Mouse (Mus musculus): ENCODE measurements around the gene Sarm1. TPM values are rescaled to one million over a fixed set of nuclear protein-coding genes. Genes with fewer than 3 reads are reported as not detected.
A peak's percentile ranks its signal among the peaks of the same experiment; 100 is the strongest.

Gene Sarm1
- polyA plus RNA-seq, 1 experiment from 2014 or later: 34.9 TPM

DNA sequence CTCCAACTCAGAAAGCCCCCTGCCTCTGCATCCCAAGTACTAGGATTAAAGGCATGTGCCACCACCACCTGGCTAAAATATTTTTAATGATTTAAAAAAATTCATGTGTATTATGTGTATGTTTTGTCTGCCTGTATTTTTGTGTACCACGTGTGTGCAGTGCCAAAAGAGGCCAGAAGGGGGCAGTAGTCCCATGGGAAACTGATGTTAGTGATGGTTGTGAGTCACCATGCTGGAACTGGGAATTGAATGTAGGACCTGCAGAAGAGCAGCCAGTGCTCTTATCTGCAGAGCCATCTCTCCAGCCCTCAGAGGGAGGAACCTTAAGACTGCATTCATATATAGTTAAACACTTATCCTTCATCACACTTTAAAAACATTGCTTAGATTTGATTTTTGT lies 35.7 kb downstream of the Sarm1 start:
- Histone ChIP-seq H3K4me2 (ENCODE audit: low read length) (no peak overlapping the region), H3K4me3 (ENCODE audit: low read depth, low read length) (no peak overlapping the region), H3K9ac (ENCODE audit: low read length) (no peak overlapping the region), H3K36me3 (ENCODE audit: control insufficient read depth, insufficient read depth, low read length) (no peaks in the 10 kb centered on the region), H3K27me3 (replicated peaks; ENCODE audit: control insufficient read depth, insufficient read depth, low read length) (no peaks in the 10 kb centered on the region), H3K4me1 (ENCODE audit: control insufficient read depth, insufficient read depth, low read length) (peaks cover 6% of the 10 kb centered on the region; the same call in 1 of the 2 replicates), H3K27ac (ENCODE audit: low read depth, low read length) (no peak overlapping the region), H3K9me3 (replicated peaks; ENCODE audit: control insufficient read depth, low read length) (no peaks in the 10 kb centered on the region)
- no peak for ATAC-seq
- no peak for DNase-seq (ENCODE audit: low spot score)
- WGBS: 72% methylated on average over 1 of the region's 1 CpGs

DNA sequence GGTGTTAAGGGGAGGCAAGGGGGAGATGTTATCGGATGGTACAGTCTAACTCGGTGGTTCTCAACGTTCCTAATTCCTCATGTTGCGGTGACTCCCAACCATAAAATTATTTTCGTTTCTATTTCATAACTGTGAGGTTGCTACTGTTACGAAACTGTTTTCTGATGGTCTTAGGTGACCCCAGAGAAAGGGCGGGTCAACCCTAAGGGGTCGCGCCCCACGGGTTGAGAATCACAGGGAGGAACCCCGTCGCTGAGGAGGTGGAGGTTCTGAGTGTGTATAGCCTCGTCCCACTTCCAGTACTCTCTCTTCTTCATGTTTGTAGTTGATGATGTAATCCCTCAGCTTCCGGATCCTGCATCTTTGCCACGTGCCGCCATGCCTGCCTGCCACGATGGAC lies 38.8 kb downstream of the Sarm1 start:
- no peak for DNase-seq (ENCODE audit: low spot score)

GRCm38 (mm10) chr11:78455308-78455707 lies 42.2 kb downstream of the Sarm1 start:
- no peaks in the 10 kb centered on the region for H3K9me3 ChIP-seq (replicated peaks; ENCODE audit: control insufficient read depth, low read length)
- no peak overlapping the region for H3K27ac ChIP-seq (ENCODE audit: low read depth, low read length)
- H3K36me3 ChIP-seq (ENCODE audit: control insufficient read depth, insufficient read depth, low read length): no peaks in the 10 kb centered on the region
- 47% methylated on average over 5 of the region's 5 CpGs for WGBS
- ATAC-seq (no peak), DNase-seq (ENCODE audit: low spot score) (peak; percentile 30)
- H3K4me1 ChIP-seq (ENCODE audit: control insufficient read depth, insufficient read depth, low read length): no peaks in the 10 kb centered on the region
- H3K27me3 ChIP-seq (replicated peaks; ENCODE audit: control insufficient read depth, insufficient read depth, low read length): no peaks in the 10 kb centered on the region
- no peak overlapping the region for H3K4me2 ChIP-seq (ENCODE audit: low read length)
- H3K9ac ChIP-seq (ENCODE audit: low read length): no peak overlapping the region
- no peak overlapping the region for H3K4me3 ChIP-seq (ENCODE audit: low read depth, low read length)

More for the DNA sequence above, 38.8 kb downstream of the Sarm1 start:
- Histone ChIP-seq H3K4me1 (ENCODE audit: control insufficient read depth, insufficient read depth, low read length) (no peaks in the 10 kb centered on the region), H3K9me3 (replicated peaks; ENCODE audit: control insufficient read depth, low read length) (no peaks in the 10 kb centered on the region), H3K4me2 (ENCODE audit: low read length) (no peak overlapping the region), H3K36me3 (ENCODE audit: control insufficient read depth, insufficient read depth, low read length) (no peaks in the 10 kb centered on the region), H3K27me3 (replicated peaks; ENCODE audit: control insufficient read depth, insufficient read depth, low read length) (no peaks in the 10 kb centered on the region), H3K27ac (ENCODE audit: low read depth, low read length) (no peak overlapping the region), H3K9ac (ENCODE audit: low read length) (no peak overlapping the region), H3K4me3 (ENCODE audit: low read depth, low read length) (no peak overlapping the region)
- 83% methylated on average over 17 of the region's 17 CpGs for WGBS
- no peak for ATAC-seq

- no peaks in the 10 kb centered on the region for H3K9me3 ChIP-seq (replicated peaks; ENCODE audit: control insufficient read depth, low read length)
- ATAC-seq: no peak
- no peaks in the 10 kb centered on the region for H3K27me3 ChIP-seq (replicated peaks; ENCODE audit: control insufficient read depth, insufficient read depth, low read length)
- no peak overlapping the region for H3K9ac ChIP-seq (ENCODE audit: low read length)
- H3K4me3 ChIP-seq (ENCODE audit: low read depth, low read length): no peak overlapping the region
- H3K36me3 ChIP-seq (ENCODE audit: control insufficient read depth, insufficient read depth, low read length): no peaks in the 10 kb centered on the region
- H3K27ac ChIP-seq (ENCODE audit: low read depth, low read length): no peak overlapping the region
- H3K4me2 ChIP-seq (ENCODE audit: low read length): no peak overlapping the region
- DNase-seq (ENCODE audit: low spot score): no peak
- WGBS: 64% methylated on average over 7 of the region's 7 CpGs
- no peaks in the 10 kb centered on the region for H3K4me1 ChIP-seq (ENCODE audit: control insufficient read depth, insufficient read depth, low read length)
These were observed 43.3 kb downstream of the Sarm1 start for GRCm38 (mm10) chr11:78454276-78454675.

- Histone ChIP-seq H3K4me2 (ENCODE audit: low read length) (no peak overlapping the region), H3K4me3 (ENCODE audit: low read depth, low read length) (no peak overlapping the region), H3K4me1 (ENCODE audit: control insufficient read depth, insufficient read depth, low read length) (no peaks in the 10 kb centered on the region), H3K9me3 (replicated peaks; ENCODE audit: control insufficient read depth, low read length) (no peaks in the 10 kb centered on the region), H3K9ac (ENCODE audit: low read length) (no peak overlapping the region), H3K36me3 (ENCODE audit: control insufficient read depth, insufficient read depth, low read length) (no peaks in the 10 kb centered on the region), H3K27ac (ENCODE audit: low read depth, low read length) (no peak overlapping the region), H3K27me3 (replicated peaks; ENCODE audit: control insufficient read depth, insufficient read depth, low read length) (no peaks in the 10 kb centered on the region)
- ATAC-seq (no peak), DNase-seq (ENCODE audit: low spot score) (peak; percentile 75)
- 11% methylated on average over 4 of the region's 4 CpGs for WGBS
These were observed 43.9 kb downstream of the Sarm1 start for GRCm38 (mm10) chr11:78453675-78454074.

GRCm38 (mm10) chr11:78450337-78450736 lies 47.2 kb downstream of the Sarm1 start:
- Histone ChIP-seq H3K9me3 (replicated peaks; ENCODE audit: control insufficient read depth, low read length) (no peaks in the 10 kb centered on the region), H3K9ac (ENCODE audit: low read length) (no peak overlapping the region), H3K27ac (ENCODE audit: low read depth, low read length) (no peak overlapping the region), H3K27me3 (replicated peaks; ENCODE audit: control insufficient read depth, insufficient read depth, low read length) (no peaks in the 10 kb centered on the region), H3K4me2 (ENCODE audit: low read length) (no peak overlapping the region), H3K4me3 (ENCODE audit: low read depth, low read length) (no peak overlapping the region), H3K36me3 (ENCODE audit: control insufficient read depth, insufficient read depth, low read length) (no peaks in the 10 kb centered on the region), H3K4me1 (ENCODE audit: control insufficient read depth, insufficient read depth, low read length) (no peaks in the 10 kb centered on the region)
- ATAC-seq: no peak
- 62% methylated on average over 2 of the region's 2 CpGs for WGBS
- no peak for DNase-seq (ENCODE audit: low spot score)

- Histone ChIP-seq H3K4me3 (ENCODE audit: low read depth, low read length) (no peak overlapping the region), H3K9ac (ENCODE audit: low read length) (no peak overlapping the region), H3K27me3 (replicated peaks; ENCODE audit: control insufficient read depth, insufficient read depth, low read length) (no peaks in the 10 kb centered on the region), H3K36me3 (ENCODE audit: control insufficient read depth, insufficient read depth, low read length) (no peaks in the 10 kb centered on the region), H3K4me2 (ENCODE audit: low read length) (no peak overlapping the region), H3K4me1 (ENCODE audit: control insufficient read depth, insufficient read depth, low read length) (no peaks in the 10 kb centered on the region), H3K9me3 (replicated peaks; ENCODE audit: control insufficient read depth, low read length) (no peaks in the 10 kb centered on the region), H3K27ac (ENCODE audit: low read depth, low read length) (no peak overlapping the region)
- DNase-seq (ENCODE audit: low spot score) (no peak), ATAC-seq (no peak)
- 80% methylated on average over 1 of the region's 1 CpGs for WGBS
These were observed 49.3 kb downstream of the Sarm1 start for GRCm38 (mm10) chr11:78448242-78448641.

GRCm38 (mm10) chr11:78447168-78447567 lies 50.4 kb downstream of the Sarm1 start:
- no peak for DNase-seq (ENCODE audit: low spot score)
- no peak for ATAC-seq
- no peaks in the 10 kb centered on the region for H3K36me3 ChIP-seq (ENCODE audit: control insufficient read depth, insufficient read depth, low read length)
- H3K27ac ChIP-seq (ENCODE audit: low read depth, low read length): no peak overlapping the region
- 76% methylated on average over 3 of the region's 3 CpGs for WGBS
- no peaks in the 10 kb centered on the region for H3K4me1 ChIP-seq (ENCODE audit: control insufficient read depth, insufficient read depth, low read length)
- H3K27me3 ChIP-seq (replicated peaks; ENCODE audit: control insufficient read depth, insufficient read depth, low read length): no peaks in the 10 kb centered on the region
- no peaks in the 10 kb centered on the region for H3K9me3 ChIP-seq (replicated peaks; ENCODE audit: control insufficient read depth, low read length)
- no peak overlapping the region for H3K9ac ChIP-seq (ENCODE audit: low read length)
- no peak overlapping the region for H3K4me3 ChIP-seq (ENCODE audit: low read depth, low read length)
- H3K4me2 ChIP-seq (ENCODE audit: low read length): no peak overlapping the region

DNA sequence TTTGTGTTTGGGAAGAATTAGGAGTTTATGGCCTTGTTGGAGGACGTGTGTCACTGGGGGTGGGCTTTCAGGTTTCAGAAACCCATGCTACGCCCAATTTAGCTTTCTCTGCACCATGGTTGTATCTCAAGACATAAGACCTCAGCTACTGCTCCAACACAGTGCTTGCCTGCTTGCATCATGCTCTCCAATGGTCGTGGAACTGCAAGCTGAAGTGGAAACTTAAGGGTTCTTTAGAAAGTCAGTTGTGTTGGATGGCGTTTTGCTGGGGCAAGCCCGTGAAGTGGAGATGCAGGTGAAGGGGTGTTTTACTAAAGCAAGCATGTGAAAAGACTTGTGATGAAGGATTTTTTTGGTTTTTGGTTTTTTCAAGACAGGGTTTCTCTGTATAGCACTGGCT lies 54.4 kb downstream of the Sarm1 start:
- DNase-seq (ENCODE audit: low spot score) (no peak), ATAC-seq (no peak)
- Histone ChIP-seq H3K4me1 (ENCODE audit: control insufficient read depth, insufficient read depth, low read length) (no peaks in the 10 kb centered on the region), H3K27me3 (replicated peaks; ENCODE audit: control insufficient read depth, insufficient read depth, low read length) (no peaks in the 10 kb centered on the region), H3K36me3 (ENCODE audit: control insufficient read depth, insufficient read depth, low read length) (no peaks in the 10 kb centered on the region), H3K4me3 (ENCODE audit: low read depth, low read length) (no peak overlapping the region), H3K27ac (ENCODE audit: low read depth, low read length) (no peak overlapping the region), H3K4me2 (ENCODE audit: low read length) (no peak overlapping the region), H3K9me3 (replicated peaks; ENCODE audit: control insufficient read depth, low read length) (no peaks in the 10 kb centered on the region), H3K9ac (ENCODE audit: low read length) (no peak overlapping the region)
- WGBS: 83% methylated on average over 5 of the region's 5 CpGs
